ENCODE assay signal across 29 mouse cellular contexts in the genomic region with DNA sequence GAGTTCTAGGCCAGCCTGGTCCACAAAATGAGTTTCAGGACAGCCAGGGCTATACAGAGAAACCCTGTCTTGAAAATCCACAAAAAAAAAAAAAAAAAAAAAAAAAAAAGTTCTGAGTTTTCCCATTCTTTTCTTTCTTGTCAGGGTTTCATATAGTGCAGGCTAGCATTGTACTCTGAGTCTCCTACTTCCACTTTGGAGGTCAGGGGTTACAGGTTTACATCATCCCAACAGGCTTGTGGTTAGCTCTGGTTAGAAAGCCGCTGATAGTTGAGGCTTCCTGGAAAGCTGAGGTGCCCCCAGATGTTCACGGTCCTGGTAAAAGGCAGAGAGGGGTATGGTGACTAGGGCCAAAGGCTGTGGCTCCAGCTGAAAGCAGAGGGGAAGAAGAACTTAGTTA. TPM values are rescaled to one million over a fixed set of nuclear protein-coding genes. Genes with fewer than 3 reads are reported as not detected.
"Had no signal": no experiment of that assay in that cellular context is flagged by ENCODE, and none has a peak within 500 bp of the region (broad histone marks: within the 10 kb centered on the region; RNA-seq: fewer than 3 reads in every experiment).

No protein-coding gene starts in this region.

- ATAC-seq: intestine, embryonic 15.5 days; midbrain, embryonic 13.5 days; midbrain, embryonic 16.5 days had no signal

- H3K27ac ChIP-seq: intestine, embryonic 15.5 days; kidney, embryonic 15.5 days; limb, embryonic 12.5 days; limb, embryonic 15.5 days; liver, embryonic 15.5 days; lung, embryonic 15.5 days; macrophage; midbrain, embryonic 10.5 days; midbrain, embryonic 13.5 days; neural tube, embryonic 13.5 days; stomach, embryonic 15.5 days had no signal

- DNase-seq: kidney, adult 11 months; kidney, adult 8-10 months; kidney, postnatal 10 days; kidney, postnatal 36 days; left cerebral cortex, postnatal 4 days; lung, adult 18-20 months; lung, postnatal 14 days; thymus, adult 18-20 months; thymus, postnatal 25 days had no signal

- H3K9me3 ChIP-seq: intestine, embryonic 15.5 days; kidney, embryonic 15.5 days; limb, embryonic 12.5 days; limb, embryonic 15.5 days; liver, embryonic 15.5 days; lung, embryonic 15.5 days; megakaryocyte, embryonic 14.5 days; midbrain, embryonic 10.5 days; midbrain, embryonic 13.5 days; neural tube, embryonic 13.5 days; stomach, embryonic 15.5 days had no signal

- H3K4me1 ChIP-seq: intestine, embryonic 15.5 days had no signal

- H3K4me3 ChIP-seq: intestine, embryonic 15.5 days; kidney, embryonic 15.5 days; limb, embryonic 12.5 days; limb, embryonic 15.5 days; liver, embryonic 15.5 days; lung, embryonic 15.5 days; megakaryocyte, embryonic 14.5 days; midbrain, embryonic 10.5 days; midbrain, embryonic 13.5 days; myocyte; neural tube, embryonic 13.5 days; stomach, embryonic 15.5 days had no signal

- H3K9ac ChIP-seq: intestine, embryonic 15.5 days; kidney, embryonic 15.5 days; limb, embryonic 12.5 days; limb, embryonic 15.5 days; liver, embryonic 15.5 days; lung, embryonic 15.5 days; midbrain, embryonic 13.5 days; neural tube, embryonic 13.5 days; stomach, embryonic 15.5 days had no signal

- H3K27me3 ChIP-seq: intestine, embryonic 15.5 days; kidney, embryonic 15.5 days; limb, embryonic 15.5 days; liver, embryonic 15.5 days; lung, embryonic 15.5 days; midbrain, embryonic 13.5 days; neural tube, embryonic 13.5 days; stomach, embryonic 15.5 days had no signal

- H3K4me2 ChIP-seq: intestine, embryonic 15.5 days; kidney, embryonic 15.5 days; limb, embryonic 12.5 days; limb, embryonic 15.5 days; liver, embryonic 11.5 days; liver, embryonic 15.5 days; lung, embryonic 15.5 days; midbrain, embryonic 13.5 days; neural tube, embryonic 13.5 days; stomach, embryonic 15.5 days had no signal

- H3K36me3 ChIP-seq: intestine, embryonic 15.5 days; kidney, embryonic 15.5 days; limb, embryonic 12.5 days; limb, embryonic 15.5 days; liver, embryonic 15.5 days; lung, embryonic 15.5 days; midbrain, embryonic 10.5 days; midbrain, embryonic 13.5 days; neural tube, embryonic 13.5 days; stomach, embryonic 15.5 days had no signal

RNA-seq across cellular contexts. Expression of gene Gm5475, which starts 24.9 kb away (rescaled TPM):
- total RNA-seq: layer of hippocampus, postnatal 14 days; left cerebral cortex, postnatal 4 days; monocyte, adult 5-6 weeks; neutrophil, adult 5-6 weeks had no signal
- polyA plus RNA-seq: macrophage; spleen, adult 2 months; urinary bladder, adult 2 months had no signal
